Mouse (Mus musculus) forebrain, embryonic 10.5 days (tissue): ENCODE measurements around the gene Mgat4a. TPM values are rescaled to one million over a fixed set of nuclear protein-coding genes. Genes with fewer than 3 reads are reported as not detected.
A peak's percentile ranks its signal among the peaks of the same experiment; 100 is the strongest.

ENCODE experiments used
- DNase-seq: peaks from one replicate; pipeline ENCODE4 v3.0.0-alpha.2; 2017; ENCODE audit warnings: low spot score; ENCODE audit errors: extremely low spot score
- H3K27ac ChIP-seq: fragments of 300-500 bp; sonication (generic); 2 replicates; pipeline ENCODE4 v1.5.1; 2016; ENCODE audit warnings: mild to moderate bottlenecking
- H3K27me3 ChIP-seq: fragments of 300-500 bp; sonication (generic); 2 replicates; pipeline ENCODE4 v1.6.1; 2016; ENCODE audit warnings: mild to moderate bottlenecking; ENCODE audit not compliant: poor library complexity, severe bottlenecking
- H3K36me3 ChIP-seq: fragments of 300-500 bp; sonication (generic); replicated peaks from 2 replicates; pipeline ENCODE4 v1.6.1; 2016; ENCODE audit warnings: mild to moderate bottlenecking, moderate library complexity
- H3K4me1 ChIP-seq: fragments of 300-500 bp; sonication (generic); 2 replicates; pipeline ENCODE4 v1.6.1; 2016
- H3K4me3 ChIP-seq: fragments of 300-500 bp; sonication (generic); 2 replicates; pipeline ENCODE4 v1.5.1; 2016; ENCODE audit warnings: mild to moderate bottlenecking, moderate library complexity
- H3K9me3 ChIP-seq: fragments of 300-500 bp; sonication (generic); 2 replicates; pipeline ENCODE4 v1.6.1; 2016; ENCODE audit warnings: mild to moderate bottlenecking, moderate library complexity
- WGBS: fragments of 180-500 bp; shearing (Covaris S2); methylation state at CpG from one replicate; pipeline ENCODE4 v1.1.7; 2016; 5-methylcytosine and 5-hydroxymethylcytosine counted together
- polyA plus RNA-seq: library from polyadenylated mRNA; unstranded; fragments of >200 nt; fragmentation: Nextera tagmentation; extraction: Ambion mirVana; gene quantifications from 2 replicates; pipeline ENCODE4 v1.2.1, GENCODE M21; 2016

Mgat4a gene
- 1.9 and 2.5 TPM in 2 replicates for polyA plus RNA-seq

GRCm38 (mm10) chr1:37540810-37541658 is at the start of gene Mgat4a:
Gene Mgat4a (minus strand): TSS chr1:37541016.
- H3K27ac ChIP-seq = peak within 1 kb of the TSS; percentile 85

GRCm38 (mm10) chr1:37585809-37586480 is 45.1 kb upstream of the Mgat4a start:
- 91% methylated on average over 13 of the region's 13 CpGs for WGBS
- Histone ChIP-seq H3K27me3 (no peaks in the 10 kb centered on the region), H3K36me3 (no peaks in the 10 kb centered on the region), H3K4me3 (no peak overlapping the region), H3K4me1 (no peaks in the 10 kb centered on the region), H3K9me3 (no peaks in the 10 kb centered on the region), H3K27ac (no peak overlapping the region)
- DNase-seq = no peak

More at GRCm38 (mm10) chr1:37540810-37541658, at the start of gene Mgat4a:
- peak; percentile 91 for DNase-seq
- Histone ChIP-seq H3K36me3 (no peaks in the 10 kb centered on the region), H3K4me3 (peak within 1 kb of the TSS; percentile 85), H3K9me3 (no peaks in the 10 kb centered on the region), H3K4me1 (peaks cover 18% of the 10 kb centered on the region), H3K27me3 (peaks cover 44% of the 10 kb centered on the region)
- WGBS = under 1% methylated on average over 72 of the region's 72 CpGs

GRCm38 (mm10) chr1:37583795-37584464 is 43.1 kb upstream of the Mgat4a start:
- no peaks in the 10 kb centered on the region for H3K27me3 ChIP-seq
- WGBS = 84% methylated on average over 9 of the region's 9 CpGs
- H3K27ac ChIP-seq = no peak overlapping the region
- H3K36me3 ChIP-seq = no peaks in the 10 kb centered on the region
- DNase-seq = no peak
- no peaks in the 10 kb centered on the region for H3K4me1 ChIP-seq
- no peaks in the 10 kb centered on the region for H3K9me3 ChIP-seq
- H3K4me3 ChIP-seq = no peak overlapping the region

- Histone ChIP-seq H3K4me3 (no peak overlapping the region), H3K9me3 (no peaks in the 10 kb centered on the region), H3K36me3 (no peaks in the 10 kb centered on the region), H3K4me1 (no peaks in the 10 kb centered on the region), H3K27ac (no peak overlapping the region), H3K27me3 (no peaks in the 10 kb centered on the region)
- WGBS = 90% methylated on average over 8 of the region's 8 CpGs
- no peak for DNase-seq
These were observed 42.4 kb upstream of the Mgat4a start for GRCm38 (mm10) chr1:37583167-37583566.

- Histone ChIP-seq H3K4me3 (no peak overlapping the region), H3K36me3 (no peaks in the 10 kb centered on the region), H3K4me1 (no peaks in the 10 kb centered on the region), H3K27me3 (no peaks in the 10 kb centered on the region), H3K9me3 (no peaks in the 10 kb centered on the region), H3K27ac (no peak overlapping the region)
- DNase-seq = no peak
- WGBS = 92% methylated on average over 13 of the region's 13 CpGs
These were observed 38.9 kb upstream of the Mgat4a start for GRCm38 (mm10) chr1:37579686-37580085.

- Histone ChIP-seq H3K27me3 (no peaks in the 10 kb centered on the region), H3K9me3 (no peaks in the 10 kb centered on the region), H3K27ac (no peak overlapping the region), H3K4me3 (no peak overlapping the region), H3K36me3 (no peaks in the 10 kb centered on the region), H3K4me1 (no peaks in the 10 kb centered on the region)
- no peak for DNase-seq
- WGBS = 91% methylated on average over 10 of the region's 10 CpGs
These were observed 31.9 kb upstream of the Mgat4a start for GRCm38 (mm10) chr1:37572528-37573272.

- H3K4me3 ChIP-seq = no peak overlapping the region
- H3K9me3 ChIP-seq = no peaks in the 10 kb centered on the region
- no peaks in the 10 kb centered on the region for H3K36me3 ChIP-seq
- no peaks in the 10 kb centered on the region for H3K27me3 ChIP-seq
- no peak for DNase-seq
- WGBS = 93% methylated on average over 1 of the region's 1 CpGs
- H3K4me1 ChIP-seq = no peaks in the 10 kb centered on the region
- no peak overlapping the region for H3K27ac ChIP-seq
These were observed 27.6 kb upstream of the Mgat4a start for GRCm38 (mm10) chr1:37568379-37568778.

- no peaks in the 10 kb centered on the region for H3K4me1 ChIP-seq
- no peaks in the 10 kb centered on the region for H3K27me3 ChIP-seq
- H3K9me3 ChIP-seq = no peaks in the 10 kb centered on the region
- H3K36me3 ChIP-seq = no peaks in the 10 kb centered on the region
- H3K4me3 ChIP-seq = no peak overlapping the region
- no peak overlapping the region for H3K27ac ChIP-seq
- 92% methylated on average over 4 of the region's 4 CpGs for WGBS
- no peak for DNase-seq
These were observed 25.9 kb upstream of the Mgat4a start for GRCm38 (mm10) chr1:37566754-37567153.

- no peaks in the 10 kb centered on the region for H3K36me3 ChIP-seq
- no peak overlapping the region for H3K27ac ChIP-seq
- H3K4me3 ChIP-seq = no peak overlapping the region
- H3K4me1 ChIP-seq = no peaks in the 10 kb centered on the region
- H3K27me3 ChIP-seq = no peaks in the 10 kb centered on the region
- no peak for DNase-seq
- 83% methylated on average over 2 of the region's 2 CpGs for WGBS
- no peaks in the 10 kb centered on the region for H3K9me3 ChIP-seq
These were observed 25.5 kb upstream of the Mgat4a start for GRCm38 (mm10) chr1:37566344-37566743.

- Histone ChIP-seq H3K9me3 (no peaks in the 10 kb centered on the region), H3K27me3 (no peaks in the 10 kb centered on the region), H3K4me1 (no peaks in the 10 kb centered on the region), H3K36me3 (no peaks in the 10 kb centered on the region), H3K27ac (no peak overlapping the region), H3K4me3 (no peak overlapping the region)
- 58% methylated on average over 6 of the region's 6 CpGs for WGBS
- no peak for DNase-seq
These were observed 24.6 kb upstream of the Mgat4a start for GRCm38 (mm10) chr1:37565396-37565795.

- 90% methylated on average over 3 of the region's 3 CpGs for WGBS
- no peak for DNase-seq
These were observed 21.1 kb upstream of the Mgat4a start for GRCm38 (mm10) chr1:37561955-37562354.

GRCm38 (mm10) chr1:37560356-37560755 is 19.5 kb upstream of the Mgat4a start:
- no peaks in the 10 kb centered on the region for H3K36me3 ChIP-seq
- 90% methylated on average over 4 of the region's 4 CpGs for WGBS
- no peak overlapping the region for H3K27ac ChIP-seq
- H3K27me3 ChIP-seq = no peaks in the 10 kb centered on the region
- DNase-seq = no peak
- no peaks in the 10 kb centered on the region for H3K4me1 ChIP-seq
- no peaks in the 10 kb centered on the region for H3K9me3 ChIP-seq
- no peak overlapping the region for H3K4me3 ChIP-seq

More at GRCm38 (mm10) chr1:37561955-37562354, 21.1 kb upstream of the Mgat4a start:
- Histone ChIP-seq H3K36me3 (no peaks in the 10 kb centered on the region), H3K4me3 (no peak overlapping the region), H3K9me3 (no peaks in the 10 kb centered on the region), H3K27ac (no peak overlapping the region), H3K27me3 (no peaks in the 10 kb centered on the region), H3K4me1 (no peaks in the 10 kb centered on the region)
